Mouse (Mus musculus): ENCODE data around the gene Lingo1.

DNA sequence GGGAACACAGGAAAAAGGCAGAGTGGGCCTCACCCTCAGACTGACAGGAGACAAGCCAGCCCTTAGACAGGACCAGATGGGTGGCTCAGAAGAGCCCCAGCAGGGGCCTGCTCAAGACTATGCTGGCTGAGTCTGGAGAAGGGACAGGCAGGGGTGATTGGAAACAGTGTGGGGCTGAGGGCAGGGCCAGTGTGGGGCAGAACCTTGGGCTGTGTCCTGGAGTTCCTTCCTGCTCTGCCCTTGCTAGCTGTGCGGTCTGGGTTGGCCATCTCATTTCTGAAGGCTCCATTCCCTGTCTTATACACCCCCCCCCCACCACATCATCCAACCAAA is 109.2 kb downstream of the Lingo1 start:
- TF ChIP-seq CTCF (IDR thresholded peaks at IDR 0.05; ENCODE audit: low read depth, low read length): no peak
- no peak for TF ChIP-seq EP300 (IDR thresholded peaks at IDR 0.05; ENCODE audit: insufficient read depth, low read depth, low read length)
